Mouse (Mus musculus) lung, postnatal 10 days (tissue): Measurements from ENCODE around the gene Auts2.

Experiments
- DNase-seq: peaks from one replicate; pipeline ENCODE4 v3.0.0; 2021

The Auts2 gene

GRCm38 (mm10) chr5:131489846-131490245, 1053.3 kb downstream of the Auts2 start:
- DNase-seq = no peak

- DNase-seq = no peak
These were observed 1056.6 kb downstream of the Auts2 start for GRCm38 (mm10) chr5:131486527-131486926.

- DNase-seq = no peak
These were observed 1067.9 kb downstream of the Auts2 start for GRCm38 (mm10) chr5:131475278-131475677.

- no peak for DNase-seq
These were observed 1074.5 kb downstream of the Auts2 start for GRCm38 (mm10) chr5:131468609-131469008.

GRCm38 (mm10) chr5:131466131-131466530, 1077.0 kb downstream of the Auts2 start:
- DNase-seq = no peak

GRCm38 (mm10) chr5:131463402-131463801, 1079.7 kb downstream of the Auts2 start:
- no peak for DNase-seq

GRCm38 (mm10) chr5:131459951-131460350, 1083.2 kb downstream of the Auts2 start:
- no peak for DNase-seq

- DNase-seq = no peak
These were observed 1083.6 kb downstream of the Auts2 start for GRCm38 (mm10) chr5:131459549-131459948.

GRCm38 (mm10) chr5:131458700-131459099, 1084.4 kb downstream of the Auts2 start:
- DNase-seq = no peak

- no peak for DNase-seq
These were observed 1085.1 kb downstream of the Auts2 start for GRCm38 (mm10) chr5:131457999-131458398.

- no peak for DNase-seq
These were observed 1093.8 kb downstream of the Auts2 start for GRCm38 (mm10) chr5:131449181-131449868.

- no peak for DNase-seq
These were observed 1107.8 kb downstream of the Auts2 start for GRCm38 (mm10) chr5:131435239-131435876.

- no peak for DNase-seq
These were observed 1109.9 kb downstream of the Auts2 start for GRCm38 (mm10) chr5:131433291-131433690.

- no peak for DNase-seq
These were observed 1111.2 kb downstream of the Auts2 start for GRCm38 (mm10) chr5:131431896-131432295.

- peak; percentile 62 for DNase-seq
These were observed 1113.0 kb downstream of the Auts2 start for GRCm38 (mm10) chr5:131430109-131430508.

GRCm38 (mm10) chr5:131429563-131429962, 1113.6 kb downstream of the Auts2 start:
- no peak for DNase-seq

- DNase-seq = peak; percentile 73
These were observed 1115.3 kb downstream of the Auts2 start for GRCm38 (mm10) chr5:131427734-131428413.

- DNase-seq = no peak
These were observed 1120.4 kb downstream of the Auts2 start for GRCm38 (mm10) chr5:131422737-131423136.

GRCm38 (mm10) chr5:131420406-131420805, 1122.7 kb downstream of the Auts2 start:
- no peak for DNase-seq

- no peak for DNase-seq
These were observed 1127.1 kb downstream of the Auts2 start for GRCm38 (mm10) chr5:131415902-131416545.

- DNase-seq = no peak
These were observed 1144.9 kb downstream of the Auts2 start for GRCm38 (mm10) chr5:131398250-131398649.

GRCm38 (mm10) chr5:131395756-131396155, 1147.4 kb downstream of the Auts2 start:
- no peak for DNase-seq
